Mouse (Mus musculus) macrophage (primary cell): ENCODE measurements around the gene Ackr4. TPM values are rescaled to one million over a fixed set of nuclear protein-coding genes. Genes with fewer than 3 reads are reported as not detected.
A peak's percentile ranks its signal among the peaks of the same experiment; 100 is the strongest.

Experiments used
- H3K27ac ChIP-seq: fragments of 350-480 bp; formaldehyde crosslinking; 2 replicates; pipeline ENCODE4 v1.9.0; 2021
- H3K36me3 ChIP-seq: fragments of 350-480 bp; formaldehyde crosslinking; 2 replicates; pipeline ENCODE4 v1.9.0; 2021; ENCODE audit errors: inconsistent target
- H3K4me3 ChIP-seq: fragments of 350-480 bp; formaldehyde crosslinking; 2 replicates; pipeline ENCODE4 v1.9.0; 2021; ENCODE audit errors: inconsistent target
- H3K79me2 ChIP-seq: fragments of 350-480 bp; formaldehyde crosslinking; 2 replicates; pipeline ENCODE4 v1.9.0; 2021; ENCODE audit errors: inconsistent target
- WGBS: methylation state at CpG from one replicate; pipeline ENCODE4 v1.1.7; 2026; ENCODE audit warnings: inconsistent platforms; ENCODE audit not compliant: missing documents; 5-methylcytosine and 5-hydroxymethylcytosine counted together
- polyA plus RNA-seq: library from polyadenylated mRNA; stranded (reverse); fragments of 250-400 nt; gene quantifications from 3 replicates; pipeline ENCODE4 v1.2.4, GENCODE M21; 2018; ENCODE audit warnings: inconsistent platforms

Gene Ackr4
- polyA plus RNA-seq, 1 experiment from 2014 or later = not detected

DNA sequence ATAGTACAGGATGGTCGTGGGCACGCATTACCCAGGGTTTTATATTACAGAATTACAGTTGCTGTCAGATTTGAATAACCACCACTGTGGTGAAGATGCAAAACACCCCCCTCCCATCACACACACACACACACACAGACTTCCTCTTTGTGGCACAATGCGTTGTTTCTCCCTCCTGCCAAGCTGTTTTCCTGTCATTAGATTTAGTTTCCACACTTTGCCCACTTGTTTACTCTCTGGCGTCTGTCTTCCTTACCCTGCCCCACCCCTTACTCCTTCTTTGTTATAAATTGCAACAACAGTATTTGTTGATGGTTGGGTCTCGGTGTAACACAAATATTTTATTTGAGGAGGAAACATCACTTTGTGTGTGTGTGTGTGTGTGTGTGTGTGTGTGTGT, 28.5 kb downstream of the Ackr4 start:
- Histone ChIP-seq H3K36me3 (no peaks in the 10 kb centered on the region), H3K27ac (no peak overlapping the region), H3K79me2 (no peaks in the 10 kb centered on the region), H3K4me3 (no peak overlapping the region)
- WGBS = 11% methylated on average over 5 of the region's 5 CpGs

DNA sequence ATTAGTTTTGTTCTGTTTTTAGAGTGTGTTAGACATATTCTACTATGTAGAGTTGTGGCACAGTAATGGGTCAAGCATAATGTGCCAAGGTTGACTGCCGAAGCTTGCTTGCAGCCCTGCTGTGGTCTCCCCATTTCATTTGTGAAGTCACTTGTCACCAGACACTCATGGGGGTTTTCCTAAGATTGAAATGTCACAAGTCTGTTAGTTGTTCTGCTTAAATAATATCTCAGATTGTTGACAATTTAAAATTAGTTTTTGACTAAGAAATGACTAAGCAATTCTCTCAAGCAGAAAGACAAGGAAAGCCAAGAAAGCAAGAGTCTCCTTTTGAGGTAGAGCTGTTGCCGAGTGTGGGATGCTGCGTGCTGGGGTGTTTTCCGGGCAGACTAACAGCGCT, 33.8 kb downstream of the Ackr4 start:
- no peaks in the 10 kb centered on the region for H3K79me2 ChIP-seq
- no peak overlapping the region for H3K27ac ChIP-seq
- no peaks in the 10 kb centered on the region for H3K36me3 ChIP-seq
- 93% methylated on average over 5 of the region's 5 CpGs for WGBS
- no peak overlapping the region for H3K4me3 ChIP-seq

GRCm38 (mm10) chr9:104088555-104088954, 38.2 kb downstream of the Ackr4 start:
- Histone ChIP-seq H3K79me2 (no peaks in the 10 kb centered on the region), H3K27ac (no peak overlapping the region), H3K4me3 (no peak overlapping the region), H3K36me3 (no peaks in the 10 kb centered on the region)
- WGBS = 79% methylated on average over 7 of the region's 8 CpGs

DNA sequence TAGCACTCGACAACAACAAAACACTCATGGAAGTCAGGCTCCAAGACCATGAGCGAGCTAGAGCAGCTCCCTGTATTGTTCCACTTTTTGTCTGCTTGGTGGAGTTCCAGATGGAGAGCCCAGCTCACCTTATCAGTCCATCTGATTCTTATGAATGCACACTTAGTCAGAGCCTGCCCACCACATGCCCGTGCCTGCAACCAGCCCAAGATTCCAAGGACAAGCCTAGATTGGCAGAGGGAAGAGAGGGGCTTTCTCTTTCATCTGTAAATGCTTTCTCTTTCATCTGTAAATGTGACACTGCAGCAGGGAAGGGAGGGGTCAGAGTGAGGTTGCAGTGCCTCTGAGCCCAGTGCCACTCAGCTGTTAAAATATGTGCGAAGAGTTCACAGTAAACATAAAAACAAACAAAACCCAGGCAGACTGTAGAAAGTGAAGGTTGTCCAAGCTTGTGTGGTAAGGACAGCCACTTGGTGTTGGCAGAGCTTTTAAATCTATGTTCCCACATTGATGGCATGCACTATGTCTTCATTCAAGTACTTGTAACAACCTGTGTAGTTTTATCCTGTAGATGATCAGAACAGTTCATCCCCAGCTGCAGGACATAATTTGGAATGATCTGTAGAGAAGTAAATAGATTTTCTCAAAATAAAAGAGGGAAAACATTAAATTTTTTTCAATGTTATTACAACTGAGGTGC, 40.9 kb downstream of the Ackr4 start:
- 100% methylated on average over 4 of the region's 4 CpGs for WGBS
- H3K4me3 ChIP-seq = no peak overlapping the region
- no peaks in the 10 kb centered on the region for H3K79me2 ChIP-seq
- peaks cover 7% of the 10 kb centered on the region; the same call in 1 of the 2 replicates for H3K36me3 ChIP-seq
- H3K27ac ChIP-seq = no peak overlapping the region

- Histone ChIP-seq H3K27ac (no peak overlapping the region), H3K36me3 (peaks cover 7% of the 10 kb centered on the region; the same call in 1 of the 2 replicates), H3K79me2 (no peaks in the 10 kb centered on the region), H3K4me3 (no peak overlapping the region)
- 70% methylated on average over 3 of the region's 3 CpGs for WGBS
Measured at GRCm38 (mm10) chr9:104080038-104080437, 46.7 kb downstream of the Ackr4 start.

- WGBS = 25% methylated on average over 5 of the region's 5 CpGs
- peaks cover 7% of the 10 kb centered on the region; the same call in 1 of the 2 replicates for H3K36me3 ChIP-seq
- no peak overlapping the region for H3K4me3 ChIP-seq
- no peak overlapping the region for H3K27ac ChIP-seq
- H3K79me2 ChIP-seq = no peaks in the 10 kb centered on the region
Measured at GRCm38 (mm10) chr9:104079379-104079778, 47.4 kb downstream of the Ackr4 start.

- WGBS = 100% methylated on average over 1 of the region's 1 CpGs
- Histone ChIP-seq H3K36me3 (peaks cover 7% of the 10 kb centered on the region; the same call in 1 of the 2 replicates), H3K27ac (no peak overlapping the region)
Measured at GRCm38 (mm10) chr9:104078780-104079179, 48.0 kb downstream of the Ackr4 start.

DNA sequence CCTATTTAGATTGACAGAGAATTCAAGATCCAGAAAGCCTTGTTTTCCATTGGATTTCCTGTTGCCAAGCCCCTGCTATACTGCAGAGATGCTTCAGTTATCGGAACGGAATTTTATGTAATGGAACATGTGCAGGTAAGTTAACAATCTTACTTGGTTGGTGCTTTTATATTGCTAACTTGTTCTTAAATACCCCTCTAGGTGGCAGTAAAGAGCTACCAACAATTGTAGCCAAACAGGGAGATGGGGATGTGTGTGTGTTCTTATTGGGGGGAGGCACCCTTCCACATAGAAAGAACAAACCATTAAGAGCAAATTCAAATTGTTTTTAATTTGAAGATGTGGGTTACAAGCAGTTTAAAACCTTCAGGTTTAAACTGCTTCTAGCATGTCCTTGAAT, 50.9 kb downstream of the Ackr4 start:
- Histone ChIP-seq H3K79me2 (no peaks in the 10 kb centered on the region), H3K27ac (no peak overlapping the region), H3K4me3 (no peak overlapping the region), H3K36me3 (no peaks in the 10 kb centered on the region)
- WGBS = 93% methylated on average over 2 of the region's 2 CpGs

More at GRCm38 (mm10) chr9:104078780-104079179, 48.0 kb downstream of the Ackr4 start:
- Histone ChIP-seq H3K4me3 (no peak overlapping the region), H3K79me2 (no peaks in the 10 kb centered on the region)

DNA sequence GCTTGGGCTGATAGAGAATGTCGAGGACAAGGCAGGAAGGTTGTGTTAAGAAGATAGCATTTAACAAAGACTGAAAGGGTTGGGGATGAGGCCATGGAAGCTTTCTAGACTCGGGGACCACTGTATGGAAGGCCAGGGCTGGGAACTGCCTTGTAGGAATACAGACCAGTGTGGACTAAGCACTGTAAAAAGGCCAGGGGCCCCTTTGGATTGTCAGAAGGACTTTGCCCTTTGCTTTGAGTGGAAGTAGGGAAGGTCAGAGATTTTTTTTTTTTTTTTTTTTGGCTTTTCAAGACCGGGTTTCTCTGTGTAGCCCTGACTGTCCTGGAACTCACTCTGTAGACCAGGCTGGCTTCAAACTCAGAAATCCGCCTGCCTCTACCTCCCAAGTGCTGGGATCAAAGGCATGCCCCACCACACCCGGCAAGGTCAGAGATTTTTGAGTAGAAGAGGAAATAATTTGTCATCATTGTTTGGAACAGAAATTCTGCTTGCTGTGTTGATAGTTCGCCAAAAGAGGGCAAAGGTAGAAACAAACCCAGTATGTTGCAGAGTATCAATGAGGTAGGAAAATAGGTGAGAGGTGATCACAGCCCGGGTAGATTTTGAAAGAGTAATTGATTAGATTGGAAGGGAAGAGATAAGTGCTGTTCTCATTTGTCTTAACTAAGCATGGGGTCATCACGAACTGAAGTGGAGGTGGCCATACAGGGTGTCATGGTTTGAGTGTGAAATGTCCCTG, 55.7 kb downstream of the Ackr4 start:
- Histone ChIP-seq H3K36me3 (no peaks in the 10 kb centered on the region), H3K27ac (no peak overlapping the region), H3K4me3 (no peak overlapping the region), H3K79me2 (no peaks in the 10 kb centered on the region)
- whole genome bisulfite sequencing = 94% methylated on average over 8 of the region's 8 CpGs

- Histone ChIP-seq H3K4me3 (no peak overlapping the region), H3K27ac (no peak overlapping the region), H3K79me2 (no peaks in the 10 kb centered on the region), H3K36me3 (no peaks in the 10 kb centered on the region)
- 85% methylated on average over 4 of the region's 4 CpGs for WGBS
Measured at GRCm38 (mm10) chr9:104070241-104070640, 56.5 kb downstream of the Ackr4 start.

DNA sequence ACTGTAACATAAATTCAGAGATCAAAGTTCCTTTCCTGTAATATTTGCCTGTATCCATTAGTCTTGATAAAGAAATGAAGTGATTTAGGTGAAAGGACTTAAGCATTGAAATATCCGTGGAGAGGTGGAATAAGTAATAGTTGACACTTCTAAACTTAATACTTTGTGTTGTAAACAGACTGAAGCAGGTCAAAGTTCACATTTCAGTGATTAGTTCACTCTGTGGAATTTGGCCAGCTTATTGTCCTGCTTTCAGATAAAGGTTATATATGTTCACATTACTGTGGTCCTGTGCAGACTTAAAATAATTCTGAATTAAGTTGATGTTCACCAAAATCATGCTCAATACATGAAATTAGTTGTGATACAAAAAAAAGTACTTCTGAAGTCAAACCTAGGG, 62.2 kb downstream of the Ackr4 start:
- no peak overlapping the region for H3K4me3 ChIP-seq
- H3K36me3 ChIP-seq = no peaks in the 10 kb centered on the region
- peaks cover 32% of the 10 kb centered on the region for H3K79me2 ChIP-seq
- 50% methylated on average over 1 of the region's 1 CpGs for WGBS
- H3K27ac ChIP-seq = no peak overlapping the region

DNA sequence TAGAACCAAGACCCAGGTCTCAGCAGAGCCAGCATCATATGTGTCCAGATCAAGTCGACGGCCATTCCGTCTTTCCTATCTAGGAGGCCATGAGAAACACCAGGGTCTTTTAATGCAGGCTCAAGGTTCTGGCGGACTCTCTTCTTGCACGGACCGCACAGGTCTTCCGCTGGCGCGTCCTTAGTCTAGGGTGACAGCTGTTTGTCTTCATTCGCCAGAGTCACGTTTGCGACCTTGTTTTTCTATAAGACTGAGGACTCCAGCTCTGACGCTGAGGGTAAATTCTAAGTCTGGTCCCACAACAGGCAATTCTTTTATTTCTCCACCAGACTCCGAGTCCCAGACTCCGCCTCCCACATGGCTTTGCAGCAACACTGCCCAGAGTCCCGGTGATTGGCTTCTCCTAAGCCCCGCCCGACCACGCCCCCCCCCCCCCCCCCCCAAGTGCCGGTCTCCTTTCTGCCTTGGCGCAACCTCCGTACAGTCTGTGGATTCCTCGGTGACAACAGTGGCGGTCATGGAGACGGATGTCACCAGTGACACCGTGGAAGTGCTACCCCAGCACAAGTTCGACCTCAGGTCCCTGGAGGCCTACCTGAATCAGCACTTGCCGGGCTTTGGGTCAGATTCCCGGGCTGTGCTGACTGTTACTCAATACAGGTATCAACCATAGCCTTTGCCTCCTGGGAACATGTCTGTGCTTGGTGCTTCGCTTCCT, 63.3 kb downstream of the Ackr4 start, which contains the start of gene Acad11:
TSS of gene Acad11 (plus strand) at position 134 of the 718 bp plus-strand sequence.
- WGBS = under 1% methylated on average over 27 of the region's 30 CpGs
- H3K27ac ChIP-seq = peak within 1 kb of the TSS; percentile 88
- H3K79me2 ChIP-seq = peaks cover 34% of the 10 kb centered on the region
- H3K4me3 ChIP-seq = peak within 1 kb of the TSS; percentile 80
- no peaks in the 10 kb centered on the region; the same call in 1 of the 2 replicates for H3K36me3 ChIP-seq

- peak within 1 kb of the TSS; percentile 80 for H3K4me3 ChIP-seq
- H3K27ac ChIP-seq = peak within 1 kb of the TSS; percentile 88
- peaks cover 39% of the 10 kb centered on the region for H3K79me2 ChIP-seq
- peaks cover 6% of the 10 kb centered on the region; the same call in 1 of the 2 replicates for H3K36me3 ChIP-seq
- WGBS = 2% methylated on average over 59 of the region's 59 CpGs
Measured at GRCm38 (mm10) chr9:104062430-104063243, 64.1 kb downstream of the Ackr4 start, which contains the start of gene Uba5. Gene Uba5 (minus strand): TSS chr9:104063134.

DNA sequence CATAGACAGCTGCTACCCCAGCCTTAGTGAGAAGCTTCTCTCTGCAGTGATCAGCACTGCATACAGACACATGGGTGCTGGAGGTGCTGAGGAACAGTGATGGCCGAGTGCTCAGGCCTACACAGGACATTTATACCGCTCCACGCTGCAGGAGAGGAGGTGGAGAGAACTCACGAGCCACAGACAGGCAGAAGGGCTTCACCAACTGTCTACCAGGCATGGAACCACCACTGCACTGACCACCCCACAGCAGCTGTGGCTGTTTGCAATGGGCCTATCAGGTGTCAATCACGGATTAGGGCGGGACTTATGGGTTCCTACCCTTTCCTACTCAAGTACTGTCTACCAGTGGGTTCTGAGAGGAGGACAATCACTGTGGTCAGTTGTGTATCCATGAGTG, 75.7 kb downstream of the Ackr4 start:
- Histone ChIP-seq H3K36me3 (peaks cover 91% of the 10 kb centered on the region), H3K4me3 (no peak overlapping the region), H3K27ac (no peak overlapping the region), H3K79me2 (no peaks in the 10 kb centered on the region)
- 95% methylated on average over 6 of the region's 6 CpGs for WGBS
